Mouse (Mus musculus) olfactory bulb, adult 2 months (tissue): ENCODE results near the gene Zdhhc14. TPM values are rescaled to one million over a fixed set of nuclear protein-coding genes. Genes with fewer than 3 reads are reported as not detected.

ENCODE experiments used
- H3K27ac ChIP-seq: fragments of 200-500 bp; 2 replicates; pipeline ENCODE4 v1.5.1; 2012; ENCODE audit warnings: low read depth, low read length; ENCODE audit not compliant: insufficient read depth
- H3K4me1 ChIP-seq: fragments of 200-500 bp; 2 replicates; pipeline ENCODE4 v1.6.1; 2012; ENCODE audit warnings: low read length; ENCODE audit not compliant: control insufficient read depth, insufficient read depth
- H3K4me3 ChIP-seq: fragments of 200-500 bp; 2 replicates; pipeline ENCODE4 v1.5.1; 2012; ENCODE audit warnings: mild to moderate bottlenecking, low read depth, low read length, moderate library complexity; ENCODE audit not compliant: insufficient read depth
- CTCF ChIP-seq: fragments of 200-500 bp; IDR thresholded peaks from 2 replicates; pipeline ENCODE4 v1.5.1; 2012; ENCODE audit warnings: low read depth, mild to moderate bottlenecking, low read length, moderate library complexity; ENCODE audit not compliant: insufficient read depth
- POLR2A ChIP-seq: fragments of 200-500 bp; IDR thresholded peaks from 2 replicates; pipeline ENCODE4 v1.6.1; 2012; ENCODE audit warnings: mild to moderate bottlenecking, low read depth, low read length, moderate library complexity; ENCODE audit not compliant: insufficient read depth
- WGBS: fragments of 180-500 bp; shearing (Covaris S2); methylation state at CpG from one replicate; pipeline ENCODE4 v1.1.7; 2018; 5-methylcytosine and 5-hydroxymethylcytosine counted together
- polyA plus RNA-seq: library from polyadenylated mRNA; stranded (reverse); fragments of >200 nt; gene quantifications from 2 replicates; pipeline ENCODE4 v1.2.4, GENCODE M21; 2012; ENCODE audit warnings: low replicate concordance; ENCODE audit not compliant: missing spikeins, insufficient read depth, insufficient read length

The Zdhhc14 gene
- polyA plus RNA-seq, 1 experiment: not detected

GRCm38 (mm10) chr17:5598999-5599398, 106.6 kb downstream of the Zdhhc14 start:
- H3K4me1 ChIP-seq: peaks cover 2% of the 10 kb centered on the region; the same call in 1 of the 2 replicates
- WGBS: 62% methylated on average over 4 of the region's 4 CpGs
- TF ChIP-seq CTCF (no peak), POLR2A (no peak)
- H3K4me3 ChIP-seq: no peak overlapping the region
- no peak overlapping the region for H3K27ac ChIP-seq

GRCm38 (mm10) chr17:5600505-5601027, 108.2 kb downstream of the Zdhhc14 start:
- TF ChIP-seq POLR2A: no peak
- TF ChIP-seq CTCF: no peak

GRCm38 (mm10) chr17:5601953-5602352, 109.6 kb downstream of the Zdhhc14 start:
- Histone ChIP-seq H3K27ac (no peak overlapping the region), H3K4me1 (peaks cover 15% of the 10 kb centered on the region), H3K4me3 (no peak overlapping the region)
- TF ChIP-seq POLR2A: no peak
- TF ChIP-seq CTCF: no peak
- 88% methylated on average over 6 of the region's 6 CpGs for WGBS

More at GRCm38 (mm10) chr17:5600505-5601027, 108.2 kb downstream of the Zdhhc14 start:
- no peak overlapping the region for H3K27ac ChIP-seq
- WGBS: 91% methylated on average over 8 of the region's 8 CpGs
- H3K4me1 ChIP-seq: peaks cover 10% of the 10 kb centered on the region
- no peak overlapping the region for H3K4me3 ChIP-seq

GRCm38 (mm10) chr17:5606151-5606591, 113.8 kb downstream of the Zdhhc14 start:
- WGBS: 61% methylated on average over 8 of the region's 8 CpGs
- Histone ChIP-seq H3K4me1 (peaks cover 13% of the 10 kb centered on the region), H3K4me3 (no peak overlapping the region), H3K27ac (no peak overlapping the region)
- TF ChIP-seq POLR2A (no peak), CTCF (no peak)

- Histone ChIP-seq H3K4me3 (no peak overlapping the region), H3K4me1 (peaks cover 13% of the 10 kb centered on the region), H3K27ac (no peak overlapping the region)
- no peak for TF ChIP-seq CTCF
- WGBS: 64% methylated on average over 7 of the region's 7 CpGs
These were observed 115.0 kb downstream of the Zdhhc14 start for GRCm38 (mm10) chr17:5607352-5607751.

- H3K4me3 ChIP-seq: no peak overlapping the region
- peaks cover 10% of the 10 kb centered on the region for H3K4me1 ChIP-seq
- H3K27ac ChIP-seq: no peak overlapping the region
- TF ChIP-seq POLR2A (no peak), CTCF (no peak)
- 88% methylated on average over 4 of the region's 4 CpGs for WGBS
These were observed 117.7 kb downstream of the Zdhhc14 start for GRCm38 (mm10) chr17:5609875-5610552.

- H3K4me1 ChIP-seq: no peaks in the 10 kb centered on the region
These were observed 119.9 kb downstream of the Zdhhc14 start for GRCm38 (mm10) chr17:5612236-5612635.

GRCm38 (mm10) chr17:5614771-5615318, 122.5 kb downstream of the Zdhhc14 start:
- WGBS: 56% methylated on average over 9 of the region's 9 CpGs
- H3K4me1 ChIP-seq: no peaks in the 10 kb centered on the region
- no peak for TF ChIP-seq CTCF
- H3K27ac ChIP-seq: no peak overlapping the region
- H3K4me3 ChIP-seq: no peak overlapping the region

More at GRCm38 (mm10) chr17:5612236-5612635, 119.9 kb downstream of the Zdhhc14 start:
- Histone ChIP-seq H3K27ac (no peak overlapping the region), H3K4me3 (no peak overlapping the region)
- 64% methylated on average over 4 of the region's 4 CpGs for WGBS
- TF ChIP-seq CTCF: no peak
- TF ChIP-seq POLR2A: no peak
